Mouse (Mus musculus): ENCODE measurements around the gene Sar1a. TPM values are rescaled to one million over a fixed set of nuclear protein-coding genes. Genes with fewer than 3 reads are reported as not detected.

Sar1a gene
- polyA plus RNA-seq, 1 experiment from 2014 or later, result 246 TPM

GRCm38 (mm10) chr10:61717406-61718296, 37.6 kb downstream of the Sar1a start:
- ATAC-seq (ENCODE audit: low FRiP score, low TSS enrichment), result no peak
- WGBS, result 92% methylated on average over 12 of the region's 12 CpGs
- no peaks in the 10 kb centered on the region for H3K9me3 ChIP-seq (ENCODE audit: control insufficient read depth, low read length)
- no peak overlapping the region for H3K4me2 ChIP-seq (replicated peaks; ENCODE audit: low read depth, low read length)
- no peak overlapping the region for H3K27ac ChIP-seq (ENCODE audit: low read depth, low read length)
- H3K4me1 ChIP-seq (ENCODE audit: control insufficient read depth, insufficient read depth, low read length), result peaks cover 4% of the 10 kb centered on the region; the same call in 1 of the 2 replicates
- H3K27me3 ChIP-seq (ENCODE audit: control insufficient read depth, insufficient read depth, low read length), result no peaks in the 10 kb centered on the region
- no peaks in the 10 kb centered on the region for H3K36me3 ChIP-seq (ENCODE audit: control insufficient read depth, insufficient read depth, low read length)
- no peak overlapping the region for H3K4me3 ChIP-seq (ENCODE audit: low read length)
- no peak overlapping the region for H3K9ac ChIP-seq (ENCODE audit: low read depth, low read length)

- WGBS, result 84% methylated on average over 7 of the region's 7 CpGs
- no peak overlapping the region for H3K4me3 ChIP-seq (ENCODE audit: low read length)
- H3K36me3 ChIP-seq (ENCODE audit: control insufficient read depth, insufficient read depth, low read length), result no peaks in the 10 kb centered on the region
- H3K27me3 ChIP-seq (ENCODE audit: control insufficient read depth, insufficient read depth, low read length), result no peaks in the 10 kb centered on the region
- no peak overlapping the region for H3K27ac ChIP-seq (ENCODE audit: low read depth, low read length)
- no peak for ATAC-seq (ENCODE audit: low FRiP score, low TSS enrichment)
- no peaks in the 10 kb centered on the region for H3K4me1 ChIP-seq (ENCODE audit: control insufficient read depth, insufficient read depth, low read length)
- no peak overlapping the region for H3K9ac ChIP-seq (ENCODE audit: low read depth, low read length)
- H3K9me3 ChIP-seq (ENCODE audit: control insufficient read depth, low read length), result no peaks in the 10 kb centered on the region
- no peak overlapping the region for H3K4me2 ChIP-seq (replicated peaks; ENCODE audit: low read depth, low read length)
Measured at GRCm38 (mm10) chr10:61720331-61720730, 40.2 kb downstream of the Sar1a start.

DNA sequence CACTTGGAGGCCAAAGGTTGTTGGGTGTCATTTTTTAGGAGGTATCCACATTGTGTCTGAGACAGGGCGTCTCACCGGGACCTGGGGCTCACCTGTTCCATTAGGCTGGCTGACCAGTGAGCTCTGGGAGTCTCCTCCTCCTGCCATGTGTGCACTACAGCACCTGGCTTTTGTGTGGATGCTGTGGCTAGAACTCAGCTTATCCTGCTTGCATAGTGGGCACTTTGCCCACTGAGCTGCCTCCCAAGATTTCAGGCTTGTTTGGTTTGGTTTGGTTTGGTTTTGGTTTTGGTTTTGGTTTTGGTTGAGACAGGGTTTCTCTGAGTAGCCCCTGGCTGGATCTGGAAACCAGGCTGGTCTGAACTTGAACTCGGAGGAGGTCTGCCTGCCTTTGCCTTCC, 42.1 kb downstream of the Sar1a start:
- H3K9ac ChIP-seq (ENCODE audit: low read depth, low read length), result no peak overlapping the region
- no peaks in the 10 kb centered on the region for H3K4me1 ChIP-seq (ENCODE audit: control insufficient read depth, insufficient read depth, low read length)
- H3K4me2 ChIP-seq (replicated peaks; ENCODE audit: low read depth, low read length), result no peak overlapping the region
- no peak overlapping the region for H3K4me3 ChIP-seq (ENCODE audit: low read length)
- no peak overlapping the region for H3K27ac ChIP-seq (ENCODE audit: low read depth, low read length)
- H3K27me3 ChIP-seq (ENCODE audit: control insufficient read depth, insufficient read depth, low read length), result no peaks in the 10 kb centered on the region
- H3K36me3 ChIP-seq (ENCODE audit: control insufficient read depth, insufficient read depth, low read length), result no peaks in the 10 kb centered on the region; the same call in 1 of the 2 replicates
- 86% methylated on average over 3 of the region's 3 CpGs for WGBS
- no peaks in the 10 kb centered on the region for H3K9me3 ChIP-seq (ENCODE audit: control insufficient read depth, low read length)
- no peak for ATAC-seq (ENCODE audit: low FRiP score, low TSS enrichment)

DNA sequence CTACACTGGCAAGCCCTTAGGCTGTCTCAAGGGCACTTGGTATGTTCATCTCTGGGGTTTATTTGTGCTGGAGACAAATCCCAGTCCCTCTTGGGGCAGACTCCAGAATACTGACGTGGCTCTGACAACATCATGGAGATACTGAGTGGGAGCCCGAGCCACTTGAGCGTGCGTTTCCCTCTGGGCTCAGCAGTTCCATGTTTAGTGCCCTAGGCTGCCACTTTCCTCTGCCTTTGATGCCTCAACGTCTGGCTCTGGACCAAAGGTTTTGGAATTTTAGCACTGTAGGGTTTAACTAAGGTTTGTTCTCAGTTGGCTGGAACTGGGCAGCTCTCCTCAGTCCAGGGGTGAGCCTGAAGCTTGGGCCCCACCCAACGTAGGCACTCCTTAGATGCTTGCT, 43.2 kb downstream of the Sar1a start:
- no peaks in the 10 kb centered on the region for H3K4me1 ChIP-seq (ENCODE audit: control insufficient read depth, insufficient read depth, low read length)
- H3K9ac ChIP-seq (ENCODE audit: low read depth, low read length), result no peak overlapping the region
- no peaks in the 10 kb centered on the region for H3K9me3 ChIP-seq (ENCODE audit: control insufficient read depth, low read length)
- H3K36me3 ChIP-seq (ENCODE audit: control insufficient read depth, insufficient read depth, low read length), result no peaks in the 10 kb centered on the region; the same call in 1 of the 2 replicates
- 58% methylated on average over 6 of the region's 6 CpGs for WGBS
- no peak overlapping the region for H3K4me3 ChIP-seq (ENCODE audit: low read length)
- no peak for ATAC-seq (ENCODE audit: low FRiP score, low TSS enrichment)
- no peak overlapping the region for H3K27ac ChIP-seq (ENCODE audit: low read depth, low read length)
- H3K27me3 ChIP-seq (ENCODE audit: control insufficient read depth, insufficient read depth, low read length), result no peaks in the 10 kb centered on the region
- no peak overlapping the region for H3K4me2 ChIP-seq (replicated peaks; ENCODE audit: low read depth, low read length)

GRCm38 (mm10) chr10:61729181-61729580, 49.1 kb downstream of the Sar1a start:
- Histone ChIP-seq H3K4me3 (ENCODE audit: low read length) (no peak overlapping the region), H3K27ac (ENCODE audit: low read depth, low read length) (no peak overlapping the region), H3K4me1 (ENCODE audit: control insufficient read depth, insufficient read depth, low read length) (no peaks in the 10 kb centered on the region), H3K9ac (ENCODE audit: low read depth, low read length) (no peak overlapping the region), H3K36me3 (ENCODE audit: control insufficient read depth, insufficient read depth, low read length) (no peaks in the 10 kb centered on the region; the same call in 1 of the 2 replicates), H3K27me3 (ENCODE audit: control insufficient read depth, insufficient read depth, low read length) (no peaks in the 10 kb centered on the region), H3K4me2 (replicated peaks; ENCODE audit: low read depth, low read length) (no peak overlapping the region), H3K9me3 (ENCODE audit: control insufficient read depth, low read length) (no peaks in the 10 kb centered on the region)
- WGBS, result 32% methylated on average over 11 of the region's 11 CpGs
- no peak for ATAC-seq (ENCODE audit: low FRiP score, low TSS enrichment)

GRCm38 (mm10) chr10:61730171-61730570, 50.1 kb downstream of the Sar1a start:
- H3K4me2 ChIP-seq (replicated peaks; ENCODE audit: low read depth, low read length), result no peak overlapping the region
- no peak overlapping the region for H3K27ac ChIP-seq (ENCODE audit: low read depth, low read length)

GRCm38 (mm10) chr10:61734377-61734776, 54.3 kb downstream of the Sar1a start:
- Histone ChIP-seq H3K9ac (ENCODE audit: low read depth, low read length) (no peak overlapping the region), H3K27me3 (ENCODE audit: control insufficient read depth, insufficient read depth, low read length) (no peaks in the 10 kb centered on the region), H3K27ac (ENCODE audit: low read depth, low read length) (no peak overlapping the region), H3K9me3 (ENCODE audit: control insufficient read depth, low read length) (no peaks in the 10 kb centered on the region), H3K36me3 (ENCODE audit: control insufficient read depth, insufficient read depth, low read length) (peaks cover 15% of the 10 kb centered on the region), H3K4me3 (ENCODE audit: low read length) (no peak overlapping the region), H3K4me2 (replicated peaks; ENCODE audit: low read depth, low read length) (no peak overlapping the region), H3K4me1 (ENCODE audit: control insufficient read depth, insufficient read depth, low read length) (no peaks in the 10 kb centered on the region)
- ATAC-seq (ENCODE audit: low FRiP score, low TSS enrichment), result peak; percentile 8; the same call in 1 of the 2 replicates
- WGBS, result 41% methylated on average over 3 of the region's 3 CpGs

More at GRCm38 (mm10) chr10:61730171-61730570, 50.1 kb downstream of the Sar1a start:
- no peaks in the 10 kb centered on the region for H3K4me1 ChIP-seq (ENCODE audit: control insufficient read depth, insufficient read depth, low read length)
- no peak overlapping the region for H3K4me3 ChIP-seq (ENCODE audit: low read length)
- H3K36me3 ChIP-seq (ENCODE audit: control insufficient read depth, insufficient read depth, low read length), result no peaks in the 10 kb centered on the region; the same call in 1 of the 2 replicates
- no peak overlapping the region for H3K9ac ChIP-seq (ENCODE audit: low read depth, low read length)
- whole genome bisulfite sequencing, result 96% methylated on average over 6 of the region's 6 CpGs
- H3K27me3 ChIP-seq (ENCODE audit: control insufficient read depth, insufficient read depth, low read length), result no peaks in the 10 kb centered on the region
- ATAC-seq (ENCODE audit: low FRiP score, low TSS enrichment), result no peak
- no peaks in the 10 kb centered on the region for H3K9me3 ChIP-seq (ENCODE audit: control insufficient read depth, low read length)

DNA sequence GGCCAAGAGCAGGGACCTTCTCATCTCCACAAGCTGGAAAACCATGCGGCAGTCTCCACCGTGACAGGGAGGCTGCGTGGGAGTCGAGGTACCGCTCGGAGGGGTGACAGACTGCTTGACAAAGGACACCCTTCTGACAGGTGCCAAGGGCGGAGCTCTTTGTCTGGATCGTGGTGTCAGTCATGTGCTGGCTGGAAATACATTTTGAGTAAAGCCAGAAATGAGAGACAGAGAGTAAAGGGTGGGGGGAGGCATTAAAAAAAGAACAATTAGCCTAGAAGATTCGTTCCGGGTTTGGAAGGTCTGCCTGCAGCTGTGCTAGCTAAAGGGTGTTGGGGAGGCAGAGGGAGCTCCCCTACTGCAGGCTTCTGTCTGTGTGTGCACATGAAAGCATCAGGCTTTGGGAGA, 56.6 kb downstream of the Sar1a start:
- H3K27ac ChIP-seq (ENCODE audit: low read depth, low read length), result no peak overlapping the region
- H3K36me3 ChIP-seq (ENCODE audit: control insufficient read depth, insufficient read depth, low read length), result peaks cover 36% of the 10 kb centered on the region
- 32% methylated on average over 10 of the region's 10 CpGs for WGBS
- H3K4me3 ChIP-seq (ENCODE audit: low read length), result no peak overlapping the region
- no peak for ATAC-seq (ENCODE audit: low FRiP score, low TSS enrichment)
- no peaks in the 10 kb centered on the region for H3K9me3 ChIP-seq (ENCODE audit: control insufficient read depth, low read length)
- H3K4me2 ChIP-seq (replicated peaks; ENCODE audit: low read depth, low read length), result no peak overlapping the region
- no peaks in the 10 kb centered on the region for H3K27me3 ChIP-seq (ENCODE audit: control insufficient read depth, insufficient read depth, low read length)
- H3K4me1 ChIP-seq (ENCODE audit: control insufficient read depth, insufficient read depth, low read length), result no peaks in the 10 kb centered on the region
- H3K9ac ChIP-seq (ENCODE audit: low read depth, low read length), result no peak overlapping the region

DNA sequence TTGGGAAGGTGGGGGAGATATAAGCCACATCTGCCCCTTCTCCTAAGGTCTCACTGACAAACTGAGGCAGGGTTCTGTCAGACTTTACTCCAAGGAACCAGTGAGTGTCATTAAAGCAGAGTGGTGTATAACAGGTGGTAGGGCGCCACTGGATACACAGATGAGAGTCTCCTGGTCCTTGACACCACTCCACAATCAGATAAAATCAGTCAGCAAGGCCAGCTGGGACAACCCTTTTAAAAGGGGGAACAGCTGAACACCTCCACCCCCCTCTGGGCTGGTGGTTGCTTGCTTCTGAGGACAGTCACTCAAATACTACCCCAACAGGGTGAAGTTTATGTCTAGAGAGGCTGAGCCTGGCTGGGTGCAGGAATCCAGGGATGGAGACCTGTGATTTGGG, 57.4 kb downstream of the Sar1a start:
- WGBS, result 83% methylated on average over 1 of the region's 1 CpGs
- H3K9me3 ChIP-seq (ENCODE audit: control insufficient read depth, low read length), result no peaks in the 10 kb centered on the region

More for the DNA sequence above, 57.4 kb downstream of the Sar1a start:
- no peak overlapping the region for H3K4me3 ChIP-seq (ENCODE audit: low read length)
- no peak for ATAC-seq (ENCODE audit: low FRiP score, low TSS enrichment)
- no peaks in the 10 kb centered on the region for H3K27me3 ChIP-seq (ENCODE audit: control insufficient read depth, insufficient read depth, low read length)
- H3K9ac ChIP-seq (ENCODE audit: low read depth, low read length), result no peak overlapping the region
- H3K36me3 ChIP-seq (ENCODE audit: control insufficient read depth, insufficient read depth, low read length), result peaks cover 44% of the 10 kb centered on the region
- no peak overlapping the region for H3K4me2 ChIP-seq (replicated peaks; ENCODE audit: low read depth, low read length)
- H3K4me1 ChIP-seq (ENCODE audit: control insufficient read depth, insufficient read depth, low read length), result no peaks in the 10 kb centered on the region
- no peak overlapping the region for H3K27ac ChIP-seq (ENCODE audit: low read depth, low read length)
